Mouse (Mus musculus) lung, postnatal 10 days (tissue): ENCODE results near the gene Hdgfl2.

Source experiments
- DNase-seq: peaks from one replicate; pipeline ENCODE4 v3.0.0; 2021

Gene Hdgfl2

DNA sequence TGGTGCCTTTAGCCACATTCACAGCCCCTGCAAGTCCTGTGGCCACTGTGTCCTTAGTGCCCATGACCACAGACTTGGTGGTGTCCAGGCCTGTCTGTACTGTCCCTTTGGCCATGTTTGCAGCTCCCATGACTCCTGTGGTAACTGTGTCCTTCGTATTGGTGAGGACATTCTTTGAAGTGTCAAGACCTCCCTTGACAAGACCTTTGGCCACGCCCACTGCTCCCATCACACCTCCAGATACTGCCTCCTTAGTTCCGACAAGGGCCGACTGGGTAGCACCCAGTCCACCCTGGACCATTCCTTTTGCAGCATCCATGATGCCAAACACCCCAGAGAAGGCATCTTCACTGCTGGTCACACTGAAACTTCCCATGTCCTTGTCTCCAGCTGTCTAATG is 27.5 kb downstream of the Hdgfl2 start:
- DNase-seq, result no peak

- no peak for DNase-seq
These were observed 28.3 kb downstream of the Hdgfl2 start for GRCm38 (mm10) chr17:56107736-56108135.

DNA sequence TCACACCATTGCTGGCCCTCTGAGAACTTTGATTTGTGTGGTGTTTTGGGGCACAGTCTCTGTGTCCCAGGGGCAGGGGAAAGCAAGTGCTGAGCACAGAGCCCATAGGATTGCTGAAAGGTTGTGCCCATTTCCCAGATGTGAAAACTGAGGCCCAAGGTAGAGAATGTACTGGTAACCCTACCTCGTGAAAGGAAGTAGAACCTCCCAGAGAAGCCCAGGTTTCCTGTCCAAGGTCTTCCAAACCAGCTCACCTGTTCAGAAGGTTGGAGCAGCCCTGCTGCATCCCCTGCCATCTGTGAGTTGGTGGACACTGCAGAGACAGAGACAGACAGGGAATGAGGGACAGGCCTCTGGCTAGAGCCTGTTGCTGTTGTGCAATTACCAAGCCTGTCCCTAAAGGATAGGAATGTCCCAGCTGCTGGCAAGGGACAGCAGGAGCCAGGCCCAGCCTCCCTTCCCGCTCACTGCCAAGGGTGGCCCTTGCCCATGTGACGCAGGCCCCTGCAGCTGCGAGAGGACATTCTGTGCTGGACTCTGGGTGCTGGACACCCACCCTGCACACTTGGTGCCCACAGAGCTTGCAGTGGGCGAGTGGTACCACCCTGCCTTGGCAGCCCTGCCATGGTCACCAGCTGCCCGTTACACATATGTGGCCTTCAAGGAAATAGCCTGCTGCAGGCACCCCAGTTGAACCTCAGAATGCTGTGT is 29.1 kb downstream of the Hdgfl2 start:
- peak; percentile 69 for DNase-seq

DNA sequence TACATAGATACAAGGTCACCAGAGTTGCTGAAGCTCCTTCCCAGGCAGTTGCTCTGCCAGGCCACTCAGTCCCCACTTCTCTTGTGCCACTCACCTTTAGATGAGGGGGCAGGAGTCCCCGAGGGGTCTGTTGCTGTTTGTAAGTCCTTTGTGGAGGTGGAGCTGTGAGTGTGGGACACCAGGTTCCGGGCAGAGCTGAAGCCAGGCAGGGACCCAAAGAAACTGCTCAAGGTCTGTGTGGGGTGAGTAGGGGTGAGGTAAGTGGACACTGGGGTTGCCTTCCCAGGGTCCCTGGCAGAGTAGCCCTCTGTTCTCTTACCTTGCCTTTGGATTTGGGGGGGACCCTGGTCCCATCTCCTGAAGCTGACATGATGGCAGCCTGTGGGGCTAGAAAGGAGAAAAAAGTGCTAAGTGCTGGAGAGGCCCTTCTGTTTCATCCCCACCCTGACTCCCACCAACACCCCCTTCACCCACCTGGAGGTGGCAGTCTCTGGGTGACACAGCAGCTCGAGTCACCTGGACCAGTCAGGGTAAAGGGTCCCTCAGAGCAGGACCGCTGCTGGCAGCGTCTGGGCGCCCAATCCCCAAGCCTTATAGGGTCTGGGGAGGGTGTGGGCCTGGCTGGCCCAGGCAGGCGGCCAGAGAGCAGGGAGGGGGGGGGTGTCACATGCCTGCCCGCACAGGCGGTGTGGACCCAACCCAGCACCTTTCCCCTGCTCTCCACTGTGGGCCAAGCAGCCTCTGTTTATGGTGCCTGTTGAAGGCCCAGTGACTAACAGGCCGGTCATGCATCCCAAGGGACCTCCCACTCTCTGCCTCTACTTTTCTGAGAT is 30.0 kb downstream of the Hdgfl2 start, which contains the start of gene Plin4:
Plin4 (minus strand) TSS at position 585 of the 833 bp plus-strand sequence.
- DNase-seq, result no peak

- DNase-seq, result no peak
These were observed 31.1 kb downstream of the Hdgfl2 start for GRCm38 (mm10) chr17:56110571-56110970.

DNA sequence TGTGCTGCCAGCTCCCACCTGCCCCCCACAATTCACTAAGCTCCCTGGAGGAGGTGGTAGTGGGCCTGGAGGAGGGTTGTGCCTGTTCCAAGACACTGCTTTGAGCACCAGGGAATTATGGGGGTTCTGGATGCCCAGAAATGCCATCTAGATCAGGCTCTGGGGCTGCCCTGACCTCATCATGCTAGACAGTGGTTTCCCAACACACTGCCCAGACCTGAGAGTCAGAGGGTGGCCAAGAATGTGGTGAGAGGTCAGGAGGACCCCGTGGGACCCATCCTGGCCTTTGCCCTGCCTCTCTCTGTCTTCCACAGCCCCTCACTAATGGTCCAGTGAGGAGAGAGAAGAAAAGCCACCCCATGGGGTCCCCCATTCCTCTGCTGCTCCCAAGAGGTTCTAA is 31.6 kb downstream of the Hdgfl2 start:
- no peak for DNase-seq

DNA sequence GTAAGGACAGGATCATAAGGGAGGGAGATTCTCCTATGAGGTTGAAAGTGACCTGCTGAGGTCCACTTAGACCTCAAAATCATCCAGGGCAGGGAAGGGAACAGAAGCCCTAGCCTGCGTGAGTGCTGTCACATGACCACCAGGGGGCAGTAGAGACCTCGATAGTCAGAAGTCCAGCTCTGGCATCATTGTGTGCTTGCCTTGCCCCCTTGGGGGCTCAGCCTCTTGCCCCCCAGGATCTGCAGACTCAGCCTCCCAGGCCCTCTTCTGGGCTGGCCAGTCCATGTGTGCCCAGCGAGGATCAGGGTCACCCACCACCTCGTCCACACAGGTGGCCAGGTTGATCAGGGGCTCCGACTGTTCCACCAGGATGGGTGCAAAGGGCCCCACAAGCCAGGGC is 32.4 kb downstream of the Hdgfl2 start:
- peak; percentile 75 for DNase-seq

- DNase-seq, result peak; percentile 1
These were observed 33.3 kb downstream of the Hdgfl2 start for GRCm38 (mm10) chr17:56112743-56113142.

DNA sequence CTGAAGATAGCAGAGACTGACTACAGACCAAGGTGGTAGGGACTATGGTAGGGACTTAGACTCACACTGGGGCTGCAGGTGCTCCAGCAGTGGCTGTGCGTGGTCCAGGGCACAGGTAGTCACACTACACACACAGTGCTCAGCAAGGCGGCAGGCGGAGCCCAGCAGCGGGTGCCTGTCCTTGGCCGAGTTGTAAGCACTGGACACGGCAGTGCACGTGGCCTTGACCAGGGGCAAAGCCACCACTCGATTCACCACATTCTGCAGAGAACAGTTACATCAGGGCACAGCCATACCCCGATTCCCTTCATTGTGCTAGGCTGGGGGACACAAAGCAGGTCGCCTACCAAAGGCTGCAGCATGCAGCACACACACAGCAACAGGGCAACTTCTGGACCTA is 36.8 kb downstream of the Hdgfl2 start:
- no peak for DNase-seq

DNA sequence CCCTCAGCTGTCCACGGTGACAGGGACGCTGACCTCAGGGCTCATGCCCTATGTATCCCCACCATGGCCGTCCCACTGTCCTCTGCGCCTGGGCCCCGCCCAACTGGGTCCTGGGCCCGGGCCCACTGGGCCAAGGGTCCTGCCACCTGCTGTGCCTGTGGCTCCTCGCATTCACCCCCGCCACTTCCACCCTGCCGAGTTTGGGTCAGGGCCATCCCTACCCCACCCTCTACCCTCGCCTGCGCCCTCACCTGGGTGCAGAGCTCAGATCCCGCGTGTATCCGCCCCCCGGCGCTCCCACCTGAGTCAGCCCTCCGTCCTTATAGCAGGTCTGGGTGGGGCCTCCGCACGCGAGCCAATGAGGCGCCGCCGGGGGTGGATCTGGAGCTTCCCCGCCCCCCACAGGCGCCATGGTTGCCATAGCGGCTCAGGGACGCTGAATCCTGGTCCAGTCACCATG is 37.8 kb downstream of the Hdgfl2 start, which contains the start of gene Plin5:
Plin5 (minus strand) TSS at position 346 of the 460 bp plus-strand sequence.
- peak; percentile 70 for DNase-seq

DNA sequence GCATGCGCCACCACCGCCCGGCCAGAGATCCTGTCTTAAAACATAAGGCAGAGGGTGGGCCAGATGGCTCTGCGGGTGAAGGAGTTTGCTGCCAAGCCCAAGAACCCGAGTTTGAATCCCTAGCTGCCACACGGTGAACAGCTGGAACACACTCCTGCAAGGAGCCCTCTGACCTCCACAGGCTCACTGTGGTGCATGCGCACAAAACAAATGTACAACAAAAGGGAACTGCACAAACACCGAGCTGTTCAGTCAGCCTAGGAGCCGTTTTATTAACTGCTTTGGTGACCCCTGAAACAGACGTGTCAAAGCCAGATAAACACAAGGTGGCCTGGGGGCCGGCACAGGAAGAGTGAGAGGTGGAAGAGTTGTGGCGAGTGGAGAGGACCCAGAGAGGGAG is 40.0 kb downstream of the Hdgfl2 start:
- DNase-seq, result no peak

- DNase-seq, result peak; percentile 51
These were observed 40.8 kb downstream of the Hdgfl2 start for GRCm38 (mm10) chr17:56119981-56120880.

- peak; percentile 45 for DNase-seq
These were observed 42.4 kb downstream of the Hdgfl2 start, which contains the start of gene Lrg1 for GRCm38 (mm10) chr17:56121826-56122225. Lrg1 (minus strand) TSS chr17:56122001.

GRCm38 (mm10) chr17:56123161-56123560 is 43.7 kb downstream of the Hdgfl2 start:
- DNase-seq, result no peak

GRCm38 (mm10) chr17:56123681-56124340 is 44.4 kb downstream of the Hdgfl2 start:
- no peak for DNase-seq

DNA sequence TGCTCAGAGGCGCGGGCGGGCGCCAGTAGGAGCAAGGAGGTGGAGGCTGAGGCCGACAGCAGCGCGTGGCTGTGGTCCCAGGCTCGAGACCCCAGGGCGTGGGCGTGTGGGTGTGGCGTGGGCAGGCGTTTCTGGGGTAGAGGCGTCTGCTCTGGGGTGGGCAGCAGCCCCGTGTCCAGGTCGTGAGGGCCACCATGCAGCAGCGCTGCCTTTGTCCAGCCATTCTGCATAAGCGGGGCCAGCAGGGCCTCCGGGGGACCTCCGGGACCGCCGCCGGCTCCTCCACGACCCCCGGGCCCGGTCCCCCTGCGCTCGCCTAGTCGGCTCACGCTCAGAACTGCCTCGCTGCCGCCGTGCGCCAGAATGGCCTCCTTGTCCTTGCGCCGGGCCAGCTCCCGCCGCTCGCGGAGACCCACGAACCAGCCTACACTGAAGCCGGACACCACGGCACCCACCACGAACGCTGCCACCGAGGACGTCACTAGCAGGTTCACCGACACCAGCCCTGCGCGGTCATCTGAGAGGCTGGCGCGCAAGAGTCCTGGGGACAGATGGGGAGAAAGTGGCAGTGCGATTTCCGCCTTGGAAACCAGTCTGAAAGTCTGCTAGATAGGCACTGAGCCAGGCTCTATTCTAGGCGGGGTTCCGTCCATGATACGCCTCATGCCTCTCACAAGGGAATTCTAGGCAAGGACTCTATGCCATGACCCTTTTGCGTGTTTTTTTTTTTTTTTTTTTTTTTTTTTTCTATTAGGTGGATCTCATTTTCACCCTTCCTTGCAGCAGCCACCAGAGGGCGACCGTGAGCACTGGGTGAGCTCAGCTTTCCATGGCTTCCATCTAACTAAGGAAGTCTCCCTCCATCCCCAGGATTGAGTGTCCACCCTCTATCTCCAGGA is 45.2 kb downstream of the Hdgfl2 start:
- DNase-seq, result peak; percentile 60

DNA sequence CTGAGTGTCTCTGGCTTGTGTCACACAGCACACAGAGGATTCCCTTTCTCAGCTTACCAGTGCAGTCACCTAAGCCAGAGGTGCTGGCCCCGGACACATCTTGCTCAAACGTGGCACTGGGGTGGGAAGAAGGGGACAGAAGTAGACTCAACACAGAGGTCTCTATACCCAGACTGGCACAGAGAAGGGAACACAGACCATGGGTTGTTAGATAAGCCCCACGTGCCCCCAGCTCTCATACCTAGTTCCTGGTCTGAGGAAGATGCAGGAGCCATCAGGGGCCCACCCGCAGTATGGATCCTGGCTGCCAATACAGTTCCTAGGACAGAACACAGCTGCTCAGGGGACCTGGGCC is 45.8 kb downstream of the Hdgfl2 start:
- no peak for DNase-seq

DNA sequence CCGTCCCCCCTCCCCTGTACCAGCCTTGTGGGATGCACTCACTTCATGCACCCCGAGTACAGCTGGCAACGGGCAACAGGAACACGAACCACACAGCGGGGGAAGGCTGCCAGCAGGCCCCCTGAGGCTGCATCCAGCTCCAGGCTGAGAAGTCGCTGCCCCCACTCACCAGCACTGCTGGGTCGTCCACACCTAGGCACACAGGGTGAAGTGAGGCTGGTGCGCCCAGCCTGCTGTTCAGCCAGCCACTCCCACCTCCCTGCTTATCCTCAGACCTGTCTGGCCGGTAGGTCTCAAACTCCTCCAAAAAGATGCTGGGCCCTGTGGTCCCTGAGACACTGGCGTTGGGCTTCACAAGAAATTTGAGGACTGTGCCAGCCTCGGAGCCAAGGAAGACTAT is 46.7 kb downstream of the Hdgfl2 start:
- DNase-seq, result no peak

DNA sequence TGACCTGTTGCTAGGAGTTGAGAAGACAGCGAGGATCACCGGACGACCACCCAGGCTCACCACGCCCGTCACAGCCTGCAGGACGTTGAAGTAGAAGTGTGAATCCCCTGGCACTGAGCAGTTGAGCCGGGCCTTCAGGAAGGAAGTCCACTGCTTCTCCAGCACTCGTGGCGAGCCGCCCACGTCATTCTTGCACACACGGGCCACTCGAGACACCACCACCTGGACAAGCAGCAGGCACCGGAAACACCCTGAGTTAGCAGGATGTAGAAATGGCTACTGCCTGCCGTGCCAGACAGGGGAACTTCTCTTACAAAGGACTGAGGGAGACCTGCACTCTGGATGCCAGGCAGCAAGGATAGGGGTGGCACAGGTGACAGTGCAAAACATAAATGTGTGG is 48.8 kb downstream of the Hdgfl2 start:
- DNase-seq, result no peak

- DNase-seq, result no peak
These were observed 51.7 kb downstream of the Hdgfl2 start for GRCm38 (mm10) chr17:56131136-56131535.

DNA sequence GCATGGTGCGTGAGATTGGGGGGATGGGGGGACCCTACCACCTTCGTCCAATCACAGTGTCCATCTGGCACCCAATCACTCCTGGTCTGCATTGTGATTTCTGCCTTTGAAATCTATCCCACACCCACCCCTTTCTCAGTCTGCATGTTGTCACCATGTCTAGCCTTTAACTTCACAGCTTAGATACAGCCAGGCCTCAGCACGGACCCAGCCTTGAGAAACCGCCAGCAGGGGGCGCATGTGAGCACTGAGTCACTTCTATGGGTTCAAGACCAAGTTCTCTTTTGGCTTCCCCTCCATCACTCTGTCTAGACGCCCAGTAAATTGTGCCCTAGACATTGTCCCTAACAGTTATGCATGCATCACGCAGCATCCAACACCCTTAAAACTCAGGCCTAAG is 52.4 kb downstream of the Hdgfl2 start:
- DNase-seq, result peak; percentile 79
